Mouse (Mus musculus) spleen, adult 2 months (tissue): ENCODE results near the gene Hip1r.

ENCODE experiments used
- CTCF ChIP-seq: fragments of 200-500 bp; IDR thresholded peaks from 2 replicates; pipeline ENCODE4 v1.5.1; 2011; ENCODE audit warnings: mild to moderate bottlenecking, inconsistent platforms; ENCODE audit not compliant: insufficient read depth, insufficient read length, insufficient replicate concordance; ENCODE audit errors: extremely low read depth
- POLR2A ChIP-seq: fragments of 200-500 bp; IDR thresholded peaks from 2 replicates; pipeline ENCODE4 v1.6.1; 2011; ENCODE audit warnings: low read depth, low read length, inconsistent platforms

GRCm38 (mm10) chr5:124025587-124026441 is 52.4 kb downstream of the Hip1r start:
- TF ChIP-seq CTCF (no peak), POLR2A (no peak)
